Mouse (Mus musculus) small intestine, adult 2 months (tissue): ENCODE results near the gene Ssh2. TPM values are rescaled to one million over a fixed set of nuclear protein-coding genes. Genes with fewer than 3 reads are reported as not detected.
A peak's percentile ranks its signal among the peaks of the same experiment; 100 is the strongest.

Source experiments
- H3K27ac ChIP-seq: fragments of 200-500 bp; 2 replicates; pipeline ENCODE4 v1.5.1; 2012; ENCODE audit warnings: low read depth, low read length, control low read depth, inconsistent platforms; ENCODE audit not compliant: insufficient read depth
- H3K27me3 ChIP-seq: fragments of 200-500 bp; 2 replicates; pipeline ENCODE4 v1.6.1; 2012; ENCODE audit warnings: mild to moderate bottlenecking, moderate library complexity, low read length, inconsistent platforms; ENCODE audit not compliant: control insufficient read depth, insufficient read depth
- H3K36me3 ChIP-seq: fragments of 200-500 bp; 2 replicates; pipeline ENCODE4 v1.6.1; 2012; ENCODE audit warnings: mild to moderate bottlenecking, low read length, control low read depth, inconsistent platforms; ENCODE audit not compliant: control insufficient read depth, insufficient read depth
- H3K4me1 ChIP-seq: fragments of 200-500 bp; 2 replicates; pipeline ENCODE4 v1.6.1; 2012; ENCODE audit warnings: low read length, inconsistent platforms, mixed read lengths; ENCODE audit not compliant: control insufficient read depth, insufficient read depth, insufficient read length
- H3K4me3 ChIP-seq: fragments of 200-500 bp; 2 replicates; pipeline ENCODE4 v1.5.1; 2012; ENCODE audit warnings: low read depth, mild to moderate bottlenecking, control low read depth, inconsistent platforms, low read length, moderate library complexity
- CTCF ChIP-seq: fragments of 200-500 bp; IDR thresholded peaks from 2 replicates; pipeline ENCODE4 v1.5.1; 2012; ENCODE audit warnings: low read depth, mild to moderate bottlenecking, control low read depth, inconsistent platforms, low read length, moderate library complexity, mixed read lengths; ENCODE audit not compliant: insufficient replicate concordance, insufficient read length; ENCODE audit errors: extremely low read depth
- POLR2A ChIP-seq: fragments of 200-500 bp; IDR thresholded peaks from 2 replicates; pipeline ENCODE4 v1.6.1; 2012; ENCODE audit warnings: low read depth, mild to moderate bottlenecking, control low read depth, inconsistent platforms, low read length, moderate library complexity
- WGBS: fragments of 180-500 bp; shearing (Covaris S2); methylation state at CpG from one replicate; pipeline ENCODE4 v1.1.7; 2018; 5-methylcytosine and 5-hydroxymethylcytosine counted together
- polyA plus RNA-seq: library from polyadenylated mRNA; depleted of rRNA; stranded (reverse); fragments of >200 nt; gene quantifications from 2 replicates; pipeline ENCODE4 v1.2.3, GENCODE M21; 2012

Ssh2 gene
- polyA plus RNA-seq, 1 experiment: 5.3 TPM

DNA sequence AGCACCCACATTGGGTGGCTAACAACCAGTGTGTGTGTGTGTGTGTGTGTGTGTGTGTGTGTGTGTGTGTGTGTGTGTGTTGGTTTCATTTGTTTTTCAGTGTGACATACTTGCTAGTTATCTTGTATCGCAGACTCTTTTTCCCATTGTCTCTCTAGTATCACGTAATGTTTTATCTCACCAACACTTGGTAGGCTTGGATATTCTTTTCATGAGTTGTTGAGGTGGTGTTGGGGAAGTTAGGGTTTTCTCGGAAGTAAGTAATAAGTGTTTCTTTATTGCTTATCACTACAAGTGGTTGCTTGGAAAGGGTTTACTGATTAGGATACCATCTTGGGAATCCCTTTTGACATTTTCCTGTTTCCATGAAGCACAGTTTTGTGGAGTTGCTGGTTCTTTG lies 91.1 kb downstream of the Ssh2 start:
- H3K27ac ChIP-seq: no peak overlapping the region
- WGBS: 92% methylated on average over 3 of the region's 3 CpGs

DNA sequence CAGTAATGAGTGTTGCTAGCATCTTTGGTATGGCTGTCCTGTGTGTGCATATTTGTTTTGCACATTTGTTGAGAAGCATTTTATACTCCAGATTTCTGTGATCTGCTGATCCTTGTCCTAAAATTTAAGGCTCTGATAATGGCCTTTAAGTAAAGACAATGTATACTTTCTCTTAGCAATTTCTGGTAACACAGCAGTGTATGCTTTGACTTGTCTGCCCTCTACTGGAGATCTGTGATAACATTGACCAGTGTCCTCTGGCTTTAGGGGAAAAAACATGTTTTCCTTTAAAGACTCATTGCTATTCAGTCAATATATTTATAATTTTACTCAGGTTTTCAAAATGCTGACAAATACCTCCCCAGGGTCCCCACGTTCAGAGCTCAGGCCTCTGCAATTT lies 92.4 kb downstream of the Ssh2 start:
- 10% methylated on average over 1 of the region's 1 CpGs for WGBS
- H3K27me3 ChIP-seq: no peaks in the 10 kb centered on the region
- no peak overlapping the region for H3K4me3 ChIP-seq
- H3K36me3 ChIP-seq: no peaks in the 10 kb centered on the region
- no peak overlapping the region for H3K27ac ChIP-seq
- H3K4me1 ChIP-seq: peaks cover 4% of the 10 kb centered on the region; the same call in 1 of the 2 replicates
- no peak for TF ChIP-seq CTCF
- no peak for TF ChIP-seq POLR2A

More for the DNA sequence above, 91.1 kb downstream of the Ssh2 start:
- Histone ChIP-seq H3K36me3 (0 out of 2 replicates have a peak, but pooled peaks cover 1% of the 10 kb centered on the region), H3K4me3 (no peak overlapping the region), H3K4me1 (peaks cover 4% of the 10 kb centered on the region; the same call in 1 of the 2 replicates), H3K27me3 (no peaks in the 10 kb centered on the region)
- no peak for TF ChIP-seq CTCF

DNA sequence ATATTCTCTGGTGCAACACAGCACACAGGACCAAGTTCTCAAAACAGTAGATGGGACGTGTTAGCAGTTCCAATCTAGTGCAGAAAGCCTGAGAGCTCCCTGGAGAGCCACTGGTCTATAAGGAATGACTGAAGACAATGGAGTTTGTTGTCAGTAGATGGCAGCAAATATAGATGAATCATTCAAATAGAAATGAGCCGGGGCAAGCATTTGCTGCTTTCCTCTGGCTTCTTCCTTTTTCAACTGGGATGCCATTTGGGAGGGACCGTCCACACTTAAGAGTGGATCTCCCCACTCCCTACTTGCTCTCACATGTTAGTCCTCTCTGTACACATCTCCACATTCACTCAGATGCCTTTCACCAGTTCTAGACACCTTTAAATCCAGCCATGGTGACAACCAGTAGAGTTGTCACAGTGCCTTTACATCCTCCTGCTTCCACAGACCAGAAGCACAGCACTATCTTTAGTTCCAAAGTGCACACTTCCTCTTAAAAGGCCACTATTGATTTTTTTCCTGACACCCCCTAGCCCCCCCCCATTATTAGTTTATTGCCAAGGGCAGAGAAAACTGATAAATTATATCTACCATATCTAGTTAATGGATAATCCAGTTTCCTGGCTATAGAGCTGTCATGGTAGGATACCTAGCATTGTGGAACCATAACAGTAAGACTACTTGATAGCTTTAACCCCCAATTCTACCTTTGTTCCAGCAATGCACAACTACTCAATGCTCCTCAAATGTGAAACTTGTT lies 101.8 kb downstream of the Ssh2 start:
- H3K27me3 ChIP-seq: no peaks in the 10 kb centered on the region
- WGBS: 9% methylated on average over 3 of the region's 3 CpGs
- H3K36me3 ChIP-seq: 0 out of 2 replicates have a peak, but pooled peaks cover 3% of the 10 kb centered on the region
- H3K4me3 ChIP-seq: no peak overlapping the region
- TF ChIP-seq CTCF (no peak), POLR2A (no peak)
- peak overlapping the region; percentile 60; the same call in 1 of the 2 replicates for H3K27ac ChIP-seq
- H3K4me1 ChIP-seq: peaks cover 10% of the 10 kb centered on the region; the same call in 1 of the 2 replicates

DNA sequence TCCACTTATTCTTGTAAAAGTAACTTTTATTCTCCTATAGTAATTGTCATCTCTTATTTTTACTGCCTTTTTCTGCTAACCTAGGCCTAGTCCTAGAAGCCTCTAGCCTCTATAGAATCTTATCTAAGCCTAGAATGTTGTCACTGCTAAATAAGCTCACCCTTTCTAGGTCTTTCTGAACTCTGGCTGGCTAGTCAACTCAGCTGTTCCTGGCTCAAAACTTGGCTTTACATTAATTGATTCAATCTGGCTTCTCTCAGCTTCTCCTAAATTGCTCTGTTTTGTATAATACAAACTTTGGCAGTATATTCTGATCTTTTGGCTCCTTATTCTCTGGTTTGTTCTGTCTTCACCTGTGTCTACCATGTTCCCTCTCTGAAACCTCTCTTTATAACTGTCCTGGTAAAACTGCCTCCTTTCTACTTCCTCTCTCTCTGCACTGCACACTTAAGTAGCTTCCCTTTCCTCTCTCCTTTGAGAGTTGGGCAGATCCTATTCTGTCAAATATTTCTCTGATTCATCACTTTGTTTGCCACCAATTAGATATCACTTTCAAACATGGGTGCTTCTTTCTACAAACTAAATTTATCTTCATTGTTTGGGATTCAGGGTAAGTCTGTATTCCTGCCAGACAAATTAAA lies 102.5 kb downstream of the Ssh2 start:
- Histone ChIP-seq H3K4me3 (no peak overlapping the region), H3K27ac (no peak overlapping the region; the same call in 1 of the 2 replicates), H3K4me1 (peaks cover 10% of the 10 kb centered on the region; the same call in 1 of the 2 replicates), H3K27me3 (no peaks in the 10 kb centered on the region), H3K36me3 (0 out of 2 replicates have a peak, but pooled peaks cover 3% of the 10 kb centered on the region)
- TF ChIP-seq CTCF (no peak), POLR2A (no peak)

DNA sequence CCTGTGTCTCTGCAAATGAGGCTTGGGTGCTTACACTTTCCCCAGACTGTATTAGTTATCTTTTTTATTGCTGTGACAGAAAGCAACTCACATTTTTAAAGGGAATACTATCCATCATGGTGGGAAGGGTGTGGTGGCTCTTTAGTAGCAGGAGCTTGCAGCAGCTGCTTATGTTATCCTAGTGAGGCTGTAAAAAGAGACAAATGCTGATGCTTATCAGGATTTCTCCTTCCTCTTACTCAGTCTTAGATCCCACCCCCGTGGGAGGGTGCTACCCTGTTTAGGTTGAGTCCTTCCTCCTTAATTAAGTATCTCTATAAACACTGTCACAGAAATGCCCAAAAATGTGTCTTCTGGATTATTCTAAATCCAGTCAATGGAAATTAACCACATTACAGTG lies 105.1 kb downstream of the Ssh2 start:
- no peaks in the 10 kb centered on the region for H3K27me3 ChIP-seq
- TF ChIP-seq POLR2A (no peak), CTCF (no peak)
- WGBS: 12% methylated on average over 1 of the region's 1 CpGs
- H3K4me1 ChIP-seq: peaks cover 10% of the 10 kb centered on the region; the same call in 1 of the 2 replicates
- 0 out of 2 replicates have a peak, but pooled peaks cover 3% of the 10 kb centered on the region for H3K36me3 ChIP-seq
- H3K4me3 ChIP-seq: no peak overlapping the region
- no peak overlapping the region for H3K27ac ChIP-seq

DNA sequence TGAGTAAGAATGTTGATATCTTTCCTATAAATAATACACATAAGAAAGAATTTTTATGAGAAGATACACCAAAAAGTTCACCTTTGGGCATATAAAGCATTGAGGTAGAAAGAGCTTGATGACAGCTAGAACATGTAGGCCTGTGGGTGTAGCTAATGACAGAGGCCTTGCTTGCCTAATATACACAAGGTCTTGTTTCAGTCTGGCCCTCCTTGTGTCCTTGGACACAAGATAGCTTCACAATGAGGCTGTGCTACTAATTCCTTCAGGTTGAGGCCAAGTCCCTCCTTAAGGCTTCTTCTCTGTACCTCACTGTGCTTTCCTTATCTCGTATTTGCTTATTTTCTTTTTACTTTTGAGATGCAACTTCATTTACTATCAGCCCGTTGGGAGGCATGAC lies 114.4 kb downstream of the Ssh2 start:
- WGBS: 84% methylated on average over 2 of the region's 2 CpGs
- H3K27me3 ChIP-seq: no peaks in the 10 kb centered on the region
- TF ChIP-seq POLR2A (no peak), CTCF (no peak)
- H3K27ac ChIP-seq: no peak overlapping the region
- peaks cover 9% of the 10 kb centered on the region for H3K36me3 ChIP-seq
- no peaks in the 10 kb centered on the region for H3K4me1 ChIP-seq
- no peak overlapping the region for H3K4me3 ChIP-seq

DNA sequence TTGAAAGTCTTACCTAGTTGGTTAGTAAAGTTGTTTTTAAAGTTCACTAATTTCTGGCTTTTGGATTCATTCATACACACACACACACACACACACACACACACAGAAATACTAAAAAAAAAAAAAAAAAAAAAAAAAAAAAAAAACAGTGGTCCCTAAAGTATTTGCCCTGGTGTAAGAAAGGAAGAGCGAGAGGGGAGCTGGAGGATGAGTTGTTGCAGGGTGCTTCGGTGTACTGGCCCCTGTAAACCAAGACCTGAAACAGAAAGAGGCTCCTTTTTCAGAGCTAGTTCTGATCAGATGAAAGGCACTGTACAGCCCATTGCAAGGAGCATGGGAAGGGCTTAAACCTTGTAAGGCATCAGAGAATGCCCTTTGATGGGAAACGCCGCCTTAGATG lies 131.2 kb downstream of the Ssh2 start:
- TF ChIP-seq CTCF (no peak), POLR2A (no peak)
- 94% methylated on average over 4 of the region's 4 CpGs for whole genome bisulfite sequencing

More for the DNA sequence above, 131.2 kb downstream of the Ssh2 start:
- H3K36me3 ChIP-seq: no peaks in the 10 kb centered on the region
- peaks cover 2% of the 10 kb centered on the region; the same call in 1 of the 2 replicates for H3K4me1 ChIP-seq
- H3K27me3 ChIP-seq: no peaks in the 10 kb centered on the region
- H3K4me3 ChIP-seq: no peak overlapping the region
- H3K27ac ChIP-seq: no peak overlapping the region
